8 mouse cellular contexts compared by ENCODE assay signal in genomic region chr2:164562391-164563188, GRCm38 (mm10). TPM values are rescaled to one million over a fixed set of nuclear protein-coding genes. Genes with fewer than 3 reads are reported as not detected.
DNase-seq lines count a peak whose midpoint lies in the region; ATAC-seq and TF ChIP-seq lines count a peak whose summit lies in the region.

Gene Wfdc2 (plus strand): TSS chr2:164562413.

- H3K27me3 ChIP-seq in thymus, adult 2 months (ENCODE audit: control insufficient read depth, insufficient read depth, low read length), result no peaks in the 10 kb centered on the region; the same call in 1 of the 2 replicates
- H3K27me3 ChIP-seq in limb, embryonic 10.5 days (ENCODE audit: low read depth, poor library complexity, severe bottlenecking), result peaks cover 23% of the 10 kb centered on the region
- H3K27me3 ChIP-seq in midbrain, embryonic 14.5 days (ENCODE audit: control insufficient read depth, insufficient read depth, low read length), result peaks cover 13% of the 10 kb centered on the region

- H3K4me1 ChIP-seq in thymus, adult 2 months (replicated peaks; ENCODE audit: control insufficient read depth, insufficient read depth, low read length), result peaks cover 14% of the 10 kb centered on the region
- H3K4me1 ChIP-seq in limb, embryonic 10.5 days, result peaks cover 32% of the 10 kb centered on the region
- peaks cover 4% of the 10 kb centered on the region; the same call in 1 of the 2 replicates for H3K4me1 ChIP-seq in midbrain, embryonic 14.5 days (ENCODE audit: control insufficient read depth, insufficient read depth, low read length)

- TF ChIP-seq CTCF in thymus, adult 2 months (IDR thresholded peaks at IDR 0.05; ENCODE audit: borderline replicate concordance, control insufficient read depth, extremely low read depth, insufficient read depth, low read length, poor library complexity), result no peak

- peak within 1 kb of the TSS; percentile 92 for H3K4me2 ChIP-seq in midbrain, embryonic 14.5 days (ENCODE audit: low read length)

- no peaks in the 10 kb centered on the region for H3K9me3 ChIP-seq in limb, embryonic 10.5 days (replicated peaks)
- H3K9me3 ChIP-seq in midbrain, embryonic 14.5 days (ENCODE audit: control insufficient read depth, low read length), result no peaks in the 10 kb centered on the region

- ATAC-seq in midbrain, embryonic 14.5 days (ENCODE audit: low FRiP score, low TSS enrichment), result no peak

- WGBS in thymus, adult 2 months, result 81% methylated on average over 24 of the region's 24 CpGs
- WGBS in limb, embryonic 10.5 days, result 2% methylated on average over 24 of the region's 24 CpGs
- WGBS in midbrain, embryonic 14.5 days, result 2% methylated on average over 23 of the region's 24 CpGs

- H3K4me3 ChIP-seq in thymus, adult 2 months (ENCODE audit: control insufficient read depth, insufficient read depth, low read length), result peak within 1 kb of the TSS; percentile 33; the same call in 1 of the 2 replicates
- peak within 1 kb of the TSS; percentile 62 for H3K4me3 ChIP-seq in limb, embryonic 10.5 days
- peak within 1 kb of the TSS; percentile 42 for H3K4me3 ChIP-seq in midbrain, embryonic 14.5 days (replicated peaks; ENCODE audit: low read depth, low read length)

- no peaks in the 10 kb centered on the region for H3K36me3 ChIP-seq in thymus, adult 2 months (ENCODE audit: control insufficient read depth, insufficient read depth, low read length)
- H3K36me3 ChIP-seq in limb, embryonic 10.5 days, result peaks cover 14% of the 10 kb centered on the region
- H3K36me3 ChIP-seq in midbrain, embryonic 14.5 days (ENCODE audit: control insufficient read depth, insufficient read depth, low read length), result no peaks in the 10 kb centered on the region

- no peak for DNase-seq in thymus, adult 2 months
- no peak for DNase-seq in thymus, postnatal 14 days
- DNase-seq in gastrocnemius, postnatal 25 days, result peak; percentile 25
- DNase-seq in limb, embryonic 10.5 days (ENCODE audit: low spot score), result peak; percentile 60
- peak; percentile 33 for DNase-seq in midbrain, embryonic 14.5 days
- DNase-seq in T-cell, adult 2 months (ENCODE audit: low spot score), result no peak
- DNase-seq in frontal cortex, postnatal 14 days (ENCODE audit: low spot score in 2 of 2), result no peak
- DNase-seq in left cerebral cortex, adult 18-20 months (ENCODE audit: low spot score in 2 of 2), result no peak

- no peak for TF ChIP-seq POLR2A in thymus, adult 2 months (IDR thresholded peaks at IDR 0.05; ENCODE audit: control insufficient read depth, extremely low read depth, insufficient read depth, low read length, poor library complexity)

- peak within 1 kb of the TSS; percentile 45 for H3K9ac ChIP-seq in midbrain, embryonic 14.5 days (replicated peaks; ENCODE audit: low read length)

- H3K27ac ChIP-seq in thymus, adult 2 months (ENCODE audit: control insufficient read depth, insufficient read depth, low read length), result no peak within 1 kb of the TSS
- peak within 1 kb of the TSS; percentile 90 for H3K27ac ChIP-seq in limb, embryonic 10.5 days
- H3K27ac ChIP-seq in midbrain, embryonic 14.5 days (replicated peaks; ENCODE audit: low read depth, low read length), result no peak within 1 kb of the TSS

RNA-seq across cellular contexts. Expression of gene Wfdc2, which starts in this region (rescaled TPM):
- polyA plus RNA-seq in thymus, adult 2 months (2012; rRNA removed), result 20.5 and 28.7 TPM in 2 replicates
- total RNA-seq in gastrocnemius, postnatal 25 days (2021), result not detected
- 35.5 and 40.0 TPM in 2 replicates for polyA plus RNA-seq in limb, embryonic 10.5 days (2016; fragmentation: Nextera tagmentation; extraction: Ambion mirVana)
- polyA plus RNA-seq in midbrain, embryonic 14.5 days (2014; fragmentation: Nextera tagmentation; extraction: Ambion mirVana), result 0.61 and 1.2 TPM in 2 replicates
- total RNA-seq in left cerebral cortex, adult 18-20 months (2021), result under 1 TPM in 1 of 2 experiments, not detected in 1; 0.59 TPM

Comparison
In these comparisons a context has a peak if more than half of its experiments do, and no peak if none do; other contexts are left out.
1. Peak in DNase-seq in gastrocnemius, postnatal 25 days; RNA of the gene not detected or under 1 TPM.
2. DNase-seq: peak in limb, embryonic 10.5 days (single experiment) and midbrain, embryonic 14.5 days (single experiment); none in thymus, adult 2 months (single experiment), thymus, postnatal 14 days (single experiment), T-cell, adult 2 months (single experiment), frontal cortex, postnatal 14 days (0 of 2) and left cerebral cortex, adult 18-20 months (0 of 2).
3. Peak in every context shown above with its lines, with median percentiles within 50 percentile points of each other: H3K4me3 ChIP-seq.